Mouse (Mus musculus) large intestine, adult 2 months (tissue): ENCODE data around the gene Kcnq2. TPM values are rescaled to one million over a fixed set of nuclear protein-coding genes. Genes with fewer than 3 reads are reported as not detected.

Source experiments
- DNase-seq: peaks from one replicate; pipeline ENCODE4 v3.0.0-alpha.2; 2012; ENCODE audit warnings: low read depth, low spot score
- WGBS: fragments of 180-500 bp; shearing (Covaris S2); methylation state at CpG from one replicate; pipeline ENCODE4 v1.1.7; 2018; 5-methylcytosine and 5-hydroxymethylcytosine counted together
- polyA plus RNA-seq: library from polyadenylated mRNA; depleted of rRNA; stranded (reverse); fragments of >200 nt; gene quantifications from 2 replicates; pipeline ENCODE4 v1.2.3, GENCODE M21; 2012; rRNA removed

The Kcnq2 gene
- 0.37 and 0.43 TPM in 2 replicates for polyA plus RNA-seq

DNA sequence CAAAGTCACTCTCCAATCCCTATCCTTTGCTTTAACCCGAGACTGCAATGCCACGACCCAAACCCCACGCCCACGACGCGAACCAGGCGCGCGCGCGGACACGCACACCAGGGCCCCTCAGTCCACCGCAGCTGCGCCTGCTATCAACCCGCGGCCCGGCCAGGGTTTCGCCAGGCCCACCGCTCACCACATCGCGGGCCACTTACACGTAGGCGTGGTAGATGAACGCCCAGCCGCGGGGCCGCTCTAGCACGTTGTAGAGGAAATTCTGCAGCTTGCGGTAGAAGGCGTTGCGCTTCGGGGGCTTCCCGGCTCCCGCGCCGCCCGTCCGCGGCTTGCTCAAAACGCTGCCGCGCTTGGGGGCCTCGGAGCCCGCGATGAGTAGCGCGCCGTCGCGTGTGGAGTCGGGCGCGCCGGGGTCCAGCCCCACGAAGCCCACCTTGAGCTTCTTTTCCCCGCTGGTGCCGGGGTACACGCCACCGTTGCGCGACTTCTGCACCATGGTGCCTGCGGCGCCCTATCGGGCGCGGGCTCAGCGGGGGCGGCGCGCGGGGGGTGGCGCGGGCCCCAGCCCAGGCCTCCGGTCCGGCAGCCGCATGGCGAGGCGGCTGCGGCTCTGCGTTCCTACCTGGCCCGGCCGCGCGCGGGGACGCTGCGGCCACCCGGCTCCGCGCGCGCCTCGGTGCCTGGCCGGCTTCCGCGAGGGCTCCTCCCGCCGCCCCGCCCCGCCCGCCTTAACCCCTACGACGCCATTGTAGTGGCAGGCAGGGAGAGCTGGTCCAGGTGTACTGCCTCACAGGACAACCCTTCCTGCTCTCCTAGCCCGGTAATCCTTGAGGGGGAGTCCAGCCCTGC is at the start of gene Kcnq2:
Gene Kcnq2 (minus strand): TSS at position 710 of the 855 bp plus-strand sequence.
- DNase-seq, result no peak
- 1% methylated on average over 104 of the region's 104 CpGs for WGBS

DNA sequence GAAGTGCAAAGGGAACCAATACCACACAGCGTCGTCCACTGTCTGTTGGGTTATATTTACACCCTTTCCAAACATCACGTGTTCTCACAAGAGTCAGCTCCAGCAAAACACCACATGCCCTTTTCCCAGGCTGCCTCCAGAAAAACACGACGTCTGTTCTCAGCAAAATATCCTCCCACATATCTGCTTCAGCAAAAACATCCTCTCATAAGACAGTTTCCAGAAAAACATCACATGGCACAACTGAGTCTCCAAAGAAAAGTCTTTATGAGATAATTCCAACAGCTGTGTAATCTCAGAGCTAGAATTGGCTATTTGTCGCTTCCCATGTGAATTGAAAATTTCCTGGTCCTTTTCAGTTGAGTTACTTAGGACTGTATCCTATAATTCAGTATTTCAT is 45.8 kb upstream of the Kcnq2 start:
- DNase-seq, result no peak
- 65% methylated on average over 6 of the region's 6 CpGs for WGBS

DNA sequence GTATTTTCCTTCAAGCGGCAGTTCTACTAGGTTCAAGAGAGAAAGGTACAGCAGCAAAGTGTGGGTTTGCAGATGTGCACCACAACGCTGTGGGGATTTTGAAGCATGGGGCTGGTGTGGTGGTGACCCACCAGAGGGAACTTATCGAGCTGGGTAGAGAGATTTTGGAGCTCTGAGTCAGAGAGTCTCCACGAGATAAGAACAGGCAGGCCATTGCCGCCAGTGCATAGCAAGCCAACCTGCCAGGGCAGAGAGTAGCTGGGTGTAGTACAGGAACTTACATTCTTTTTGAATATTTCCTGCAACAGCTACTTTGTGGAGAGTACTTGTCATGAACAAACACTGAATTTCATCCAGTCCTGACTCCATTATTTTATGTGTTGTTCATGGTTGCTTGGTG is 43.4 kb upstream of the Kcnq2 start:
- no peak for DNase-seq
- WGBS, result 68% methylated on average over 5 of the region's 5 CpGs

DNA sequence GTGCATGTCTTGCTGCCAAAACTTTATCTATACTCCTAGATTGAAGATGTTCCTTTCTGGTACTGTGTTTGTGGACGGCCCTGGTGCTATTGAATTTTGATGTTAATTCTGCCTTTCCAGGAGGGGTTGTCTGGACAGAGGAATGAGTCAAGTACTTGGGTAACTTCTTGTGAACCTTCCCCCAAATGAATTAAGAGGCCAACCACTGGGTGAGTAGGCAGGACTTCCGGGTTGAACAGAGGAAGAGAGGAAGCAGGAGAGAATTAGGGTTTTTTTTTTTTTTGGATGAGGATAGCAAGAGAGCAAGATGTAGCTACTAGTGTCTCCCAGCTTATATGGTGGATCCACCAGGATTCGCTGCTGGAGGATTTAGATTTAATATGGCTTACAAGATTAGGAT is 42.9 kb upstream of the Kcnq2 start:
- DNase-seq, result no peak
- 73% methylated on average over 3 of the region's 3 CpGs for WGBS

DNA sequence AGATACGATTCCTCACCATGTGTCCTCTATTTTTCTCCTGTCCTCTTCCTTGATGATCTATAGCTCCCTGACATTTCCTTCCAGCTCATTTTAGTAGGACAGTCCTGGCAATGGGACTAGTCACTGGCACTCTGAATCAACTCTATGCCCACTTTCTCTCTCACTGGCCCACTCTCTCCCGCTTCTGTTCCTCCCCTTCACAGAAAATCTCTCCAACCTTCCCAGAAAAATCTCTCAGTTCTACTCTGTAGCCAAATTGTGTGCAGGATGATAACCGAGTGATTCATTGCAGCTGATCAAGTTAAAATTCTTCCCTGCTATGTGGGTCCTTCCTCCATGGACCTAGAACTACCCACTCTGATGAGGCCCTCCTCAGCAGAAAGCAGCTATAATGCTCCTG is 39.5 kb upstream of the Kcnq2 start:
- DNase-seq, result no peak

DNA sequence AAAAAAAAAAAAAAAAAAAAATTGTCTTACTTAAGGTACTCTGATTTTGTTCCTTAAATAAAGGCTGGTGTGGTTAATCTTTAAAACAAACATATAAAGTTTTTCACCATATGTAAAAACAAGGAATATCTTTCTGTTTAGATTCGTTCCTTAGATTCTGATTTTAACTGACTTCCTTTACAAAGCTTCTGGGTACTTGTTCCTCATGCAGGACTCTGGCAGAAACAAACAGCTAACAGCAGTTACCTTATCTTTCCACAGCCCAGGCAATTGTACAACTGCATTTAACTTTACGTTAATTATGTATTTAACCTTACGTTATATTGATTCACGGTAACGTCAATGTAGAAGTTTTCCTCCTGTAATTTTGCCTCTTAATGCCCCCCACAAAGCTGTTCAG is 31.4 kb upstream of the Kcnq2 start:
- WGBS, result 46% methylated on average over 5 of the region's 5 CpGs
- DNase-seq, result no peak

More for the DNA sequence above, 39.5 kb upstream of the Kcnq2 start:
- 85% methylated on average over 3 of the region's 3 CpGs for WGBS

DNA sequence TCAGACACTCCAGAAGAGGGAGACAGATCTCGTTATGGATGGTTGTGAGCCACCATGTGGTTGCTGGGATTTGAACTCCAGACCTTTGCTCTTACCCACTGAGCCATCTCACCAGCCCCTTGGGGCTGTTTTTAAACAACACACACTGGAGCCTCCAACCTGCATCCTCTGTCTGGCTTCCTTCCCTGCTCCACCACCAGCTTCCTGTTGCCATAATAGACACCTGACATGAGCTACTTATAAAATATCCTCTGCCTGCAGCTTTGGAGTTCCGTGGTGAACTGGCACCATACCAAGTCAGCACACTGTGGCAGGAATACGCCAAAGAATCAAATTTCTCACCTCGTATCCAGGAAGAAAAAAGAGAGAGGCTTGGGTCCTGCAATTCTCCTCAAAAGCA is 25.7 kb upstream of the Kcnq2 start:
- 45% methylated on average over 4 of the region's 4 CpGs for WGBS
- no peak for DNase-seq

DNA sequence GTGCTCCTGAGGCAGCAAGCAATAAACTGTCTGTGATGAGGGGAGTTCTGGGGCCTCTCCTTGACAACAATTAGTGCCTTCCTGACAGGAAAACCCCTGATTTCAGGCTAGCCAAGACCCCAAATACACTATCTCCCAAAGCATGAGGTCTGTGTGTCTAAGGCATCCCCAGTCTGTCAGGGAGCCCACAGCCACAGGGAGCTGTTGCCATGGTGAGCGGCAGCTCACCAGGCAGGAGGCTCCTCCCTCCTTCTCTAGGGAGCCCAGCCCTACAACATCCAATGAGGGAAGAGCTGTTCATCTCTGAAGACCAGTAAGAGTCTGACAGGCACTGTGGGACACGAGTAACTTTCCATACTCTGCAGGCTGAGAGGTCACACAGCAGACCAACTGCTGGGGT is 24.7 kb upstream of the Kcnq2 start:
- 4% methylated on average over 2 of the region's 2 CpGs for WGBS
- no peak for DNase-seq

DNA sequence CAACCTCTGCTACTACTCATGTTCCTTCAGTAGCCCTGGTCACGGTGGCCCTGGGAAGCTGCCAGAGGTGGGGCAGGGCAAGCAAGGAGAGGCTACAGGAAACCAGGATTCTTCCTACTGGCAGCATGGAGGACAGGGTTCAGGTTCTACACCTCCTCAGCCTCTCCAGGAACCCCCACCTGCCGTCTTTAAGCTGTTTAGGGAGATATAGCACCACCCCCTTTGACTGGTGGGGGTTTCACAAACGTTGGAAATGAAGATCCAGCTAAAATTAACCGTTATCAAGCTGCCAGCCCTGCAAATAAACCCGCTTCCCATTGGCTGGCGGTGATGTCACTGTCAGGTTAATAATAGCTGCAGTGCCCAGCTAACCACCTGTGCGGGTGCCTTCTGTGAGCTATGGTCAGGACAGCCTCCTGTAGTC is 24.0 kb upstream of the Kcnq2 start:
- no peak for DNase-seq
- WGBS, result 41% methylated on average over 7 of the region's 7 CpGs

DNA sequence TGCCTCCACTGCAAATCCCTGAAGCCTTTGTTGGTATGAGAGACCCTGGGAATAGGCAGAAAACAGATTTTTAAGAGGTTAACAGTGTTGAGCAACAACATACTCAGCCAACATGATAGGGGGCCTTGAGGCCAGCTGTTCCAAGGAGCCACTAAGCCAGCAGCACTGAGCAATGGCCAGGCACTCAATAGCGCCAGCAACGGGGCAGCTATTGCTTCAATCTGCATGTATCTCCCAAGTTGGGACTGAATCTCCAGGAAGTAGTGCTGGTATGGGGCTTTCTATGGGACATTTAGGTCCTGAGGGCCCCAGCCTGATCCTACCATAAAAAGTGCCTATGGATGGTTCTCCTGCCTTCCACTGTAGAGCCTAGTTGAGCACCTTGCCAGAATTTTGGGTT is 23.4 kb upstream of the Kcnq2 start:
- no peak for DNase-seq
- WGBS, result 90% methylated on average over 2 of the region's 2 CpGs

DNA sequence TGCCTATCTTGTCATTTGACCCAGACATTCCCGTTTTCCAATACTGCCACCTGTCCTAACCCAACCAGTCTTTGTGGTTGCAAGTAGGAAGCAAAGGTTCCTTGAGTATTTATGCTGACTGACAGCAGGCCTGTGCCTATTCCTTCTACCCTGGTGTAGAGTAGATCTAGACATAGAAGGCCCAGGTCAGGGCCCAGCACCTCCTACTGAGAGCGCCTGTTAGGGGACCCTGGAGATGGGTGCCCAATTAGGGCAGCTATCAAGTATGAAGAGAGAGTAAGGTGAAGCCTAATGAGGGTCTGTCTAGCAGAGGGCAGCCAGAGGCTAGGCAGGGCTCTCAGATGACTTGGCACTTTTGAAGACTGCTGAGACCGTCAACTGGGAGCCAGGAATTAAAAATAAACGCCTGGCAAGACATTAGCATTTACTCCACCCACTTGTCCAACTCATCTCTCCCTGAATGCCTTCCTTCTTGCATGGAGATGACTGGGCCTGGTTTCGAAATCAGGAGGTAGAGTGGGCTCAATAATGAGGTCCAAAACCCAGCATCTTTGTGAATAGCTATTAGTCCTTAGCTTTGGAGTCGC is 22.7 kb upstream of the Kcnq2 start:
- DNase-seq, result no peak
- WGBS, result 62% methylated on average over 6 of the region's 6 CpGs

DNA sequence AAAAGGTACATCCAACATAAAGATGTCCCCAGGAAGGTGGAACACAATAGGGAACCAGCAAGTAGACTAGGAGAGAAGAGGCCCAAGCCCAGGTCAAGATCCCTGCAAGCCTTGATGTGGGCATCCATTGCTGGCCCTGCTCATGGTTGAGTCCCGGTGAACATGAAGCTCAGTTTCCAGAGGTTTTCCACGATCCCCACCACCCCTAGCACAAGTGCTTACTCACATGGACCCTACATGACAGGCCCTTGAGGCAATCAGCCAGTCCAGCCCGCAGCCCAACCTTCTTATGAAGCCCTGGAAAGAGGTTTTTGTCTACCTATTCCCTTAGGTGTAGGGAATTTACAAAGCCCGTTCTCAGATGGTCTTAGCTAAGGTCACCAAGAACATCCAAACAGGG is 22.1 kb upstream of the Kcnq2 start:
- DNase-seq, result no peak
- 83% methylated on average over 4 of the region's 4 CpGs for WGBS

DNA sequence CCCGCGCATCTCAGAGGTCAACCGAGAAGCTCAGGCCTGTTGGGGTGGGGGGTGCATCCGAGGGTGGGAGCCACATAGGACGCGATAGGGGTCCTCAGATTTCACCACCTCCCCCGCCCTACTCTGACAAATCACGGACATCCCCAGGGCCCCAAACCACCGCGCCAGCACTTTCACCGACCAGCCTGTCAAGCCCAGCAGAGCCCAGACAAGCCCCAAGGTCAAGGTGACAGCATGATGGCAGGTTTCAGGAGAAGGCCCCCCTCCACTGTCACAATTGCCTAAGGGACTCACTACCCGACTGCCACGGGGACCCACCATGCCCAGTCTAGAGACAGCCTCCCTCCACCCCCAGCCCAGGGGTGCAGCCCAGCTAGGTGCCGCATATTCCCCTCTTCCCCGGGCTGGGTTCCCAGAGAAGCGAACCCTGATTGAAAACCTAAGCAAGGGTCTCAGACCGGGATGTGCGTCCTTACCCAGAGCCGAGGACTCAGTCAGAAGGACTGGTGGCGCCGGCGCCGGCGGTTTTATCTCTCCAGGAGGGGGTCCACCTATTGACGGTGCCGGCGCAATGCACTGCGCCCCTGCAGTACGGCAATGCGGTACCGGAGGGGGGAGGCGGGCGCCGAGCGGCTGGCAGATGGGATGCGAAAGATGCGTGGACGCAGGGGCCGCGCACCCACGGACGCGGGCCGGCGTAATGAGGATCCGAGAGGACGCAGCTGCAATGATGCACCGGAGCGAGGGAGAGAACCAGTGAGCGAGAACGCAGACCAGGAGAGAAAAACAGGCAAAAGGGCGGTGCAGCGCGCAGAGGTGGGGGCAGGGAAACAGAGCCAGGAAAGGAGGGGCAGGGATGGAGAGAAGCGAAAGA is 21.4 kb upstream of the Kcnq2 start, which contains the start of gene Eef1a2:
Gene Eef1a2 (minus strand): TSS at position 767 of the 874 bp plus-strand sequence.
- 6% methylated on average over 55 of the region's 55 CpGs for WGBS
- no peak for DNase-seq

DNA sequence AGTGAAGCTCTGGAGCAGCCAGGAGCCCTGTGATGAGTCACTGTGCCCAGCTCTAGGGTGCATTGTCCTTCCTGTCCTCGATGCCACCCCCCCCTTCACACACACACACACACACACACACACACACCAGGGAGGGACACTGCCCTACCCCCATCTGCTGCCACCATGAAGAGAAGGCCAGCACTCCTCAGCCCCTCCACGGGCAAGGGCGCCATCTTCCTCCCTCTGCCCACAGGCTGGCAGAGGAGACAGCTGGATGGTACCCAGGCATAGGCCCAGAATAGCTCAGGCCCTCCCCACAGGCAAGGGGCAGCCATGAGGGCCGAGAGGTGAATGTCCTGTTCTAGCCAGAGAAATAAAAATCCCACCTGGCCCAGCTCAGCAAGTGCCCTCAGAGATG is 20.7 kb upstream of the Kcnq2 start:
- DNase-seq, result no peak
- 60% methylated on average over 4 of the region's 4 CpGs for WGBS

DNA sequence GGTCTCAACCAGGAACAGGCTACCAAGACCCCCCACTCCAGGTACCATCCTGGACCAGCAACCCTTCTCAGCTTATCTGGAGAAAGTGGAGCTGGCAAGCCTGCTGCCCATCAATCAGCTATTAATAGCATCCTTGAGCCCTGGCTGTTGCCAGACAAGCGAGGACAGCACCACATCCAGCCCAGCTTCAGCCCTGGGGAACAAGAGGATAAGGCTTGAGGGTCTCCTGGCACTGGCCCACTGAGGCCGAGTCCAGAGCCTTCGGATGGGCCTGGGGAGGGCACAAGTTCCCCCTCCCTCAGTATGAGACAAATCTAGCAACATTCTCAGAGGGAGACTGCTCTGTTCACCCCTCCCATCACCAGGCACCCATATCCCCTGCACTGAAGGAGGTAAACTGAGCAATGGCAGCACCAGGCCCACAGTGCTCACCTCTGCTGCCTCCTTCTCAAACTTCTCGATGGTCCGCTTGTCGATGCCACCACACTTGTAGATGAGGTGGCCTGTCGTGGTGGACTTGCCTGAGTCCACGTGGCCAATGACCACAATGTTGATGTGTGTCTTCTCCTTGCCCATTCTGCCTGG is 19.8 kb upstream of the Kcnq2 start:
- WGBS, result 66% methylated on average over 8 of the region's 8 CpGs
- DNase-seq, result no peak

DNA sequence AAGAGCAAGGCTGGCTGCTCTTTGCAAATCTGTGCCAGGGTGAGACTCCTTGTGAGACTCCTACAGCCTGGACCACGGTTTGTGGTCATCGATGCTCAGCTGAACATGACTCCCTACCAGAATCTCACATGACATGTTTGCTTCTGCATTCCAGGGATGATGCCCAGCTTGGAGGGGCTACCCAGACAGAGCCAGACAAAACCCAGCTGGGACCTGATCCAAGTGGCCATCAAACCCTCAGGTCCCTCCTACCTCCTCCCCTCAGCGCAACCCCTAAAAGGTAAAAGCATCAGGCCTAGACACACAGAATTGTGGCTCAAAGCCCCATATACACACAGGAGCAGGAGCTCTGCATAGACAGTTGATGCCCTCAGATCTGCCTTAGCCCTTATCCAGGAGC is 19.3 kb upstream of the Kcnq2 start:
- no peak for DNase-seq
- 87% methylated on average over 3 of the region's 3 CpGs for WGBS

DNA sequence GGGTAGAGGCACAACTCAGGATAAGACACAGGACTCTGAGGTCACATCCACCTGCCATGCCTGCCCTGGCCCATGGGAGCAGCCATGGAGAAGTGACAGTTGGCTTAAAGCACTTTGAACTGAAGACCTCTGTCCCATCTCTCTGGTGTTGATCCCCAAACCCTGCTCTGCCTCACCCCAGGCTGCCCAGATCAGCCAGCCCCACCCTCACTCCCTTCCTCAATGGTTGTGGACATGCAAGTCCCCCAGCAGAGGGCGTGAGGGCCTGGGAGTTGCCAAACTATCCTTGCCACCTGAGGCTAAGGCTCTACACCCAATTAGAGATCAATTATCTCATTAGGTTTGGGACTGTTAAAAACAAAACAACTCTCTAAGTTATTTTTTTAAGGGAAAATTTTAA is 18.7 kb upstream of the Kcnq2 start:
- no peak for DNase-seq
- WGBS, result 3% methylated on average over 1 of the region's 1 CpGs

DNA sequence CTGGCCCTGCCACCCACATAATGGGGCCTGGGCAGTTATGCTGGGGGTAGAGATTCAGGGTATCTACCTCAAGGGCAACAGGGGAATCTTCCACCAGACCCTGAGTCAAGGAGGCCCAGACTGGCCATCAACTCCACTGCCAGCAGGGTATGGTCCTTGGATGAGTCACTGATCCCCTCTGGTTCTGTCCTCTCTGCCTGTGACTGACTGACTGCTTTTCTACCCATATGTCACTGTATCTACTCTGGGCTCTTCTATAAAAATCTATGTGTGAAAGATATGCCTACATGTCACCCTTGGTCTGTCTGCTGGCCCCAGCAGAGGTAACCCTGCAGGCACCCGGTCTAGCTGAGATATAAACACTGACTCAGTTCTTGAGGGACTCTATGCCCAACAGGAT is 18.0 kb upstream of the Kcnq2 start:
- 88% methylated on average over 1 of the region's 1 CpGs for WGBS
- no peak for DNase-seq

DNA sequence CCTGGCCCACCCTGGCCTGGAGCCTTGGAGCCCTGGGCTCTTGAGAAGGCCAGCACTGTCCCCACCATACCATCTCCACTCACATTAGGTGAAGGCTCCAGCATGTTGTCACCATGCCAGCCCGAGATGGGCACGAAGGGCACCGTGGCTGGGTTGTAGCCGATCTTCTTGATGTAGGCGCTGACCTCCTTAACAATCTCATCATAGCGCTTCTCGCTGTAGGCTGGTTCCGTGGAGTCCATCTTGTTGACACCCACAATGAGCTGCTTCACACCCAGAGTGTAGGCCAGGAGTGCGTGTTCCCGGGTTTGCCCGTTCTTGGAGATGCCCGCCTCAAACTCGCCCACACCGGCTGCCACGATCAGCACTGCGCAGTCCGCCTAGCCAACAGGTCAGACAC is 17.6 kb upstream of the Kcnq2 start:
- no peak for DNase-seq
- 92% methylated on average over 17 of the region's 17 CpGs for WGBS

DNA sequence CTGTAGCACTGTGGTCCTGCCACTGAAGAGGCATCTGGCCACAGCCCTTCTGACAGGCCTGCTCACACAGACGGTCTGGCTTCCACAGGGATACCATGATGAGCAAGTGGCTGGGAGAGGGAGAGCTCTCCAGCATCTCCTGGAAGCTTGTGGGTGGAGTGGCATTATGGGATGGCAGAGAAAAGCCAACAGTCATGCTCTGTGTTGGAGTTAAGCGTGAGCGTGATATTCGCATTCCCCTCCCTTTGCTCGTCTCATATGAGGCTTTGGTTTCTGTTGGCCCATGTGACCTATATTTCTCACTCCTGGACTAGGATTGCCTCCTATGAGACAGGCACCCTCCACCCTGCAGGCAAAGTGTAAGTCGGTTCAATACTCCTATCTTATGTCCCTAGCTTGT is 15.2 kb upstream of the Kcnq2 start:
- no peak for DNase-seq
- WGBS, result 64% methylated on average over 6 of the region's 6 CpGs
